Mouse (Mus musculus) liver, embryonic 12.5 days (tissue): ENCODE data around the gene Cyp1b1. TPM values are rescaled to one million over a fixed set of nuclear protein-coding genes. Genes with fewer than 3 reads are reported as not detected.

Experiments used
- ATAC-seq: fragments of 200-750 bp; cut with Nextera tagmentation; 2 replicates; pipeline ENCODE4 v1.8.0; 2017; ENCODE audit warnings: moderate number of reproducible peaks, mild to moderate bottlenecking, moderate library complexity
- H3K27ac ChIP-seq: fragments of 300-500 bp; sonication (generic); 2 replicates; pipeline ENCODE4 v1.5.1; 2016; ENCODE audit warnings: mild to moderate bottlenecking
- H3K27me3 ChIP-seq: fragments of 300-500 bp; sonication (generic); replicated peaks from 2 replicates; pipeline ENCODE4 v1.6.1; 2016; ENCODE audit warnings: mild to moderate bottlenecking, moderate library complexity
- H3K36me3 ChIP-seq: fragments of 300-500 bp; sonication (generic); 2 replicates; pipeline ENCODE4 v1.6.1; 2016; ENCODE audit warnings: mild to moderate bottlenecking, moderate library complexity
- H3K4me1 ChIP-seq: fragments of 300-500 bp; sonication (generic); 2 replicates; pipeline ENCODE4 v1.6.1; 2016
- H3K4me2 ChIP-seq: fragments of 300-500 bp; sonication (generic); 2 replicates; pipeline ENCODE4 v1.6.1; 2016; ENCODE audit warnings: mild to moderate bottlenecking, moderate library complexity
- H3K4me3 ChIP-seq: fragments of 300-500 bp; sonication (generic); 2 replicates; pipeline ENCODE4 v1.5.1; 2016; ENCODE audit warnings: mild to moderate bottlenecking, moderate library complexity
- H3K9ac ChIP-seq: fragments of 300-500 bp; sonication (generic); 2 replicates; pipeline ENCODE4 v1.6.1; 2016; ENCODE audit warnings: mild to moderate bottlenecking, moderate library complexity
- H3K9me3 ChIP-seq: fragments of 300-500 bp; sonication (generic); replicated peaks from 2 replicates; pipeline ENCODE4 v1.6.1; 2016; ENCODE audit warnings: mild to moderate bottlenecking, moderate library complexity
- WGBS: fragments of 180-500 bp; shearing (Covaris S2); methylation state at CpG from one replicate; pipeline ENCODE4 v1.1.7; 2016; ENCODE audit not compliant: insufficient replicate concordance; 5-methylcytosine and 5-hydroxymethylcytosine counted together
- polyA plus RNA-seq: library from polyadenylated mRNA; unstranded; fragments of >200 nt; fragmentation: Nextera tagmentation; extraction: Ambion mirVana; gene quantifications from 2 replicates; pipeline ENCODE4 v1.2.1, GENCODE M21; 2016

The Cyp1b1 gene
- polyA plus RNA-seq = 2.6 and 3.7 TPM in 2 replicates

- WGBS = 1% methylated on average over 31 of the region's 31 CpGs
- ATAC-seq = no peak
- peak within 1 kb of the TSS; percentile 44 for H3K4me3 ChIP-seq
- peaks cover 90% of the 10 kb centered on the region for H3K27me3 ChIP-seq
- H3K27ac ChIP-seq = no peak within 1 kb of the TSS
- H3K4me1 ChIP-seq = peaks cover 17% of the 10 kb centered on the region; the same call in 1 of the 2 replicates
- no peaks in the 10 kb centered on the region for H3K36me3 ChIP-seq
- peak within 1 kb of the TSS; percentile 65 for H3K4me2 ChIP-seq
- no peaks in the 10 kb centered on the region for H3K9me3 ChIP-seq
- no peak within 1 kb of the TSS for H3K9ac ChIP-seq
Observed at GRCm38 (mm10) chr17:79714931-79715637, at the start of gene Cyp1b1. TSS of gene Cyp1b1 (minus strand) at chr17:79715061.

- Histone ChIP-seq H3K9ac (no peak overlapping the region), H3K36me3 (no peaks in the 10 kb centered on the region), H3K4me1 (no peaks in the 10 kb centered on the region), H3K4me2 (no peak overlapping the region), H3K27ac (no peak overlapping the region), H3K27me3 (no peaks in the 10 kb centered on the region), H3K9me3 (no peaks in the 10 kb centered on the region), H3K4me3 (no peak overlapping the region)
- WGBS = 60% methylated on average over 1 of the region's 1 CpGs
- no peak for ATAC-seq
Observed at GRCm38 (mm10) chr17:79761841-79762240, 47.0 kb upstream of the Cyp1b1 start.

- no peaks in the 10 kb centered on the region for H3K4me1 ChIP-seq
- ATAC-seq = no peak
- H3K4me3 ChIP-seq = no peak overlapping the region
- H3K27me3 ChIP-seq = no peaks in the 10 kb centered on the region
- 84% methylated on average over 12 of the region's 12 CpGs for WGBS
- no peak overlapping the region for H3K9ac ChIP-seq
- H3K27ac ChIP-seq = no peak overlapping the region
- no peaks in the 10 kb centered on the region for H3K36me3 ChIP-seq
- no peak overlapping the region for H3K4me2 ChIP-seq
- H3K9me3 ChIP-seq = no peaks in the 10 kb centered on the region
Observed at GRCm38 (mm10) chr17:79753831-79754230, 39.0 kb upstream of the Cyp1b1 start.

- Histone ChIP-seq H3K4me2 (no peak overlapping the region), H3K27me3 (no peaks in the 10 kb centered on the region), H3K27ac (no peak overlapping the region), H3K36me3 (no peaks in the 10 kb centered on the region), H3K9ac (no peak overlapping the region), H3K4me3 (no peak overlapping the region), H3K9me3 (no peaks in the 10 kb centered on the region), H3K4me1 (no peaks in the 10 kb centered on the region)
- no peak for ATAC-seq
Observed at GRCm38 (mm10) chr17:79752836-79753235, 38.0 kb upstream of the Cyp1b1 start.

- Histone ChIP-seq H3K4me1 (no peaks in the 10 kb centered on the region), H3K27me3 (no peaks in the 10 kb centered on the region), H3K9ac (no peak overlapping the region), H3K9me3 (no peaks in the 10 kb centered on the region), H3K36me3 (no peaks in the 10 kb centered on the region), H3K27ac (no peak overlapping the region), H3K4me2 (no peak overlapping the region), H3K4me3 (no peak overlapping the region)
- WGBS = 74% methylated on average over 6 of the region's 6 CpGs
- no peak for ATAC-seq
Observed at GRCm38 (mm10) chr17:79751661-79752191, 36.9 kb upstream of the Cyp1b1 start.

GRCm38 (mm10) chr17:79749647-79750046, 34.8 kb upstream of the Cyp1b1 start:
- H3K4me2 ChIP-seq = no peak overlapping the region
- no peak for ATAC-seq
- no peaks in the 10 kb centered on the region for H3K36me3 ChIP-seq
- no peak overlapping the region for H3K9ac ChIP-seq
- 75% methylated on average over 1 of the region's 1 CpGs for WGBS
- no peaks in the 10 kb centered on the region for H3K9me3 ChIP-seq
- no peak overlapping the region for H3K4me3 ChIP-seq
- no peak overlapping the region for H3K27ac ChIP-seq
- H3K4me1 ChIP-seq = no peaks in the 10 kb centered on the region
- H3K27me3 ChIP-seq = no peaks in the 10 kb centered on the region

GRCm38 (mm10) chr17:79746954-79747353, 32.1 kb upstream of the Cyp1b1 start:
- Histone ChIP-seq H3K4me2 (no peak overlapping the region), H3K4me3 (no peak overlapping the region), H3K4me1 (no peaks in the 10 kb centered on the region), H3K36me3 (no peaks in the 10 kb centered on the region), H3K9me3 (no peaks in the 10 kb centered on the region), H3K27ac (no peak overlapping the region), H3K9ac (no peak overlapping the region), H3K27me3 (no peaks in the 10 kb centered on the region)
- ATAC-seq = no peak
- 73% methylated on average over 11 of the region's 11 CpGs for WGBS

GRCm38 (mm10) chr17:79746146-79746591, 31.3 kb upstream of the Cyp1b1 start:
- Histone ChIP-seq H3K27ac (no peak overlapping the region), H3K9ac (no peak overlapping the region), H3K4me2 (no peak overlapping the region), H3K27me3 (no peaks in the 10 kb centered on the region), H3K9me3 (no peaks in the 10 kb centered on the region), H3K4me3 (no peak overlapping the region), H3K4me1 (no peaks in the 10 kb centered on the region), H3K36me3 (no peaks in the 10 kb centered on the region)
- WGBS = 30% methylated on average over 3 of the region's 3 CpGs
- ATAC-seq = no peak

GRCm38 (mm10) chr17:79745051-79745731, 30.3 kb upstream of the Cyp1b1 start:
- WGBS = 60% methylated on average over 13 of the region's 13 CpGs
- Histone ChIP-seq H3K4me3 (no peak overlapping the region), H3K27me3 (no peaks in the 10 kb centered on the region), H3K4me1 (no peaks in the 10 kb centered on the region), H3K27ac (no peak overlapping the region), H3K4me2 (no peak overlapping the region), H3K9ac (no peak overlapping the region), H3K9me3 (no peaks in the 10 kb centered on the region), H3K36me3 (no peaks in the 10 kb centered on the region)
- no peak for ATAC-seq

GRCm38 (mm10) chr17:79743507-79743906, 28.6 kb upstream of the Cyp1b1 start:
- Histone ChIP-seq H3K4me2 (no peak overlapping the region), H3K4me3 (no peak overlapping the region), H3K4me1 (no peaks in the 10 kb centered on the region), H3K36me3 (no peaks in the 10 kb centered on the region), H3K27me3 (no peaks in the 10 kb centered on the region), H3K9me3 (no peaks in the 10 kb centered on the region), H3K27ac (no peak overlapping the region), H3K9ac (no peak overlapping the region)
- WGBS = 83% methylated on average over 1 of the region's 1 CpGs
- no peak for ATAC-seq

GRCm38 (mm10) chr17:79742635-79743034, 27.8 kb upstream of the Cyp1b1 start:
- Histone ChIP-seq H3K4me2 (no peak overlapping the region), H3K27ac (no peak overlapping the region), H3K36me3 (no peaks in the 10 kb centered on the region), H3K9ac (no peak overlapping the region), H3K27me3 (no peaks in the 10 kb centered on the region), H3K4me3 (no peak overlapping the region), H3K4me1 (no peaks in the 10 kb centered on the region), H3K9me3 (no peaks in the 10 kb centered on the region)
- WGBS = 67% methylated on average over 5 of the region's 5 CpGs
- ATAC-seq = no peak

GRCm38 (mm10) chr17:79738847-79739498, 24.1 kb upstream of the Cyp1b1 start:
- Histone ChIP-seq H3K27me3 (no peaks in the 10 kb centered on the region), H3K4me3 (no peak overlapping the region), H3K9me3 (no peaks in the 10 kb centered on the region), H3K4me2 (no peak overlapping the region), H3K4me1 (no peaks in the 10 kb centered on the region), H3K36me3 (no peaks in the 10 kb centered on the region), H3K27ac (no peak overlapping the region), H3K9ac (no peak overlapping the region)
- 50% methylated on average over 5 of the region's 5 CpGs for WGBS
- no peak for ATAC-seq
